Mouse (Mus musculus) MEL (cell line): ENCODE measurements around the gene Stab1. TPM values are rescaled to one million over a fixed set of nuclear protein-coding genes. Genes with fewer than 3 reads are reported as not detected.

Experiments used
- DNase-seq: peaks from one replicate; pipeline ENCODE4 v3.0.0; 2011; ENCODE audit warnings: low read depth, low spot score
- H3K27ac ChIP-seq: 2 replicates; pipeline ENCODE4 v1.5.1; 2012; ENCODE audit warnings: low read depth, mild to moderate bottlenecking, control low read depth, low read length, moderate library complexity; ENCODE audit not compliant: control insufficient read depth
- H3K27me3 ChIP-seq, 2 experiments: fragments of 150-350 bp in 1 of 2; sonication (generic) in 1 of 2; 2 replicates each; pipeline ENCODE4 v1.6.1; 2012; ENCODE audit warnings: low read length in 2 of 2, mild to moderate bottlenecking in 2 of 2, improper control_type of control experiment in 1 of 2, moderate library complexity in 1 of 2; ENCODE audit not compliant: insufficient read depth in 2 of 2, control insufficient read depth in 1 of 2
- H3K36me3 ChIP-seq, 2 experiments: 2 replicates each; pipeline ENCODE4 v1.6.1; 2012 to 2014; ENCODE audit warnings: low read length in 2 of 2, improper control_type of control experiment in 1 of 2, inconsistent platforms in 1 of 2, mild to moderate bottlenecking in 1 of 2; ENCODE audit not compliant: insufficient read depth in 2 of 2, control insufficient read depth in 1 of 2
- H3K4me1 ChIP-seq, 2 experiments: fragments of 150-350 bp in 1 of 2; sonication (generic) in 1 of 2; 2 replicates each; pipeline ENCODE4 v1.6.1; 2012; ENCODE audit warnings: low read length in 2 of 2, improper control_type of control experiment in 1 of 2, mild to moderate bottlenecking in 1 of 2; ENCODE audit not compliant: insufficient read depth in 2 of 2, control insufficient read depth in 1 of 2
- H3K4me3 ChIP-seq, 2 experiments: fragments of 150-350 bp in 1 of 2; sonication (generic) in 1 of 2; 2 replicates each; pipeline ENCODE4 v1.5.1; 2012; ENCODE audit warnings: low read depth in 2 of 2, low read length in 2 of 2, mild to moderate bottlenecking in 2 of 2, moderate library complexity in 2 of 2, control low read depth in 1 of 2, improper control_type of control experiment in 1 of 2; ENCODE audit not compliant: control insufficient read depth in 1 of 2, insufficient read depth in 1 of 2
- H3K79me2 ChIP-seq: 2 replicates; pipeline ENCODE4 v1.6.1; 2012; ENCODE audit warnings: mild to moderate bottlenecking, low read length, moderate library complexity; ENCODE audit not compliant: control insufficient read depth, poor library complexity, insufficient read depth
- H3K9ac ChIP-seq: 2 replicates; pipeline ENCODE4 v1.6.1; 2012; ENCODE audit warnings: low read depth, mild to moderate bottlenecking, control low read depth, low read length, moderate library complexity; ENCODE audit not compliant: control insufficient read depth, poor library complexity, severe bottlenecking
- H3K9me3 ChIP-seq: fragments of 150-350 bp; sonication (generic); replicated peaks from 2 replicates; pipeline ENCODE4 v1.6.1; 2012; ENCODE audit warnings: mild to moderate bottlenecking, low read length, improper control_type of control experiment, moderate library complexity; ENCODE audit not compliant: insufficient read depth
- BHLHE40 ChIP-seq: IDR thresholded peaks from 2 replicates; pipeline ENCODE4 v1.6.1; 2012; ENCODE audit warnings: low read depth, mild to moderate bottlenecking, inconsistent platforms, low read length, improper control_type of control experiment, borderline replicate concordance
- CHD2 ChIP-seq: IDR thresholded peaks from 2 replicates; pipeline ENCODE4 v1.6.1; 2011; ENCODE audit warnings: low read length, improper control_type of control experiment
- E2F4 ChIP-seq: IDR thresholded peaks from 2 replicates; pipeline ENCODE4 v1.6.1; 2011; ENCODE audit warnings: low read depth, low read length, improper control_type of control experiment, borderline replicate concordance
- EP300 ChIP-seq, 2 experiments: IDR thresholded peaks; 2 replicates each; pipeline ENCODE4 v1.6.1; 2011; ENCODE audit warnings: improper control_type of control experiment in 2 of 2, low read length in 2 of 2, low read depth in 1 of 2, mild to moderate bottlenecking in 1 of 2
- ETS1 ChIP-seq: IDR thresholded peaks from 2 replicates; pipeline ENCODE4 v1.6.1; 2012; ENCODE audit warnings: low read depth, mild to moderate bottlenecking, inconsistent platforms, low read length, improper control_type of control experiment, moderate library complexity
- GABPA ChIP-seq: IDR thresholded peaks from 2 replicates; pipeline ENCODE4 v1.6.1; 2012; ENCODE audit warnings: low read depth, mild to moderate bottlenecking, inconsistent platforms, low read length, improper control_type of control experiment, moderate library complexity
- HCFC1 ChIP-seq: IDR thresholded peaks from 2 replicates; pipeline ENCODE4 v1.6.1; 2012; ENCODE audit warnings: low read depth, mild to moderate bottlenecking, inconsistent platforms, low read length, improper control_type of control experiment, moderate library complexity
- MAFK ChIP-seq: IDR thresholded peaks from 2 replicates; pipeline ENCODE4 v1.6.1; 2011; ENCODE audit warnings: low read depth, mild to moderate bottlenecking, low read length, improper control_type of control experiment, borderline replicate concordance
- MAX ChIP-seq: IDR thresholded peaks from 2 replicates; pipeline ENCODE4 v1.6.1; 2011; ENCODE audit warnings: low read length, improper control_type of control experiment
- MXI1 ChIP-seq: IDR thresholded peaks from 2 replicates; pipeline ENCODE4 v1.6.1; 2011; ENCODE audit warnings: mild to moderate bottlenecking, low read depth, low read length, improper control_type of control experiment
- MYC ChIP-seq: IDR thresholded peaks from 2 replicates; pipeline ENCODE4 v1.6.1; 2011; ENCODE audit warnings: low read depth, mild to moderate bottlenecking, low read length, improper control_type of control experiment, moderate library complexity
- POLR2A ChIP-seq, 2 experiments: IDR thresholded peaks; 2 replicates each; pipeline ENCODE4 v1.6.1; 2011 to 2012; ENCODE audit warnings: low read length in 2 of 2, mild to moderate bottlenecking in 2 of 2, control low read depth in 1 of 2, improper control_type of control experiment in 1 of 2, low read depth in 1 of 2, moderate library complexity in 1 of 2; ENCODE audit not compliant: control insufficient read depth in 1 of 2, insufficient read depth in 1 of 2, poor library complexity in 1 of 2
- POLR2AphosphoS2 ChIP-seq: IDR thresholded peaks from 2 replicates; pipeline ENCODE4 v1.6.1; 2011; ENCODE audit warnings: low read length, improper control_type of control experiment
- RAD21 ChIP-seq: IDR thresholded peaks from 2 replicates; pipeline ENCODE4 v1.6.1; 2011; ENCODE audit warnings: mild to moderate bottlenecking, low read depth, low read length, improper control_type of control experiment
- SIN3A ChIP-seq: IDR thresholded peaks from 2 replicates; pipeline ENCODE4 v1.6.1; 2012; ENCODE audit warnings: low read length, improper control_type of control experiment, inconsistent platforms
- SMC3 ChIP-seq: IDR thresholded peaks from 2 replicates; pipeline ENCODE4 v1.6.1; 2011; ENCODE audit warnings: low read depth, low read length, improper control_type of control experiment
- TBP ChIP-seq: IDR thresholded peaks from 2 replicates; pipeline ENCODE4 v1.8.0; 2011; ENCODE audit warnings: low read depth, low read length, improper control_type of control experiment
- TCF12 ChIP-seq: IDR thresholded peaks from 2 replicates; pipeline ENCODE4 v1.6.1; 2014; ENCODE audit warnings: low read depth, mild to moderate bottlenecking, inconsistent platforms, low read length, improper control_type of control experiment, moderate library complexity
- UBTF ChIP-seq: IDR thresholded peaks from 2 replicates; pipeline ENCODE4 v1.6.1; 2012; ENCODE audit warnings: low read depth, mild to moderate bottlenecking, inconsistent platforms, low read length, improper control_type of control experiment, moderate library complexity, borderline replicate concordance; ENCODE audit not compliant: insufficient read depth
- USF1 ChIP-seq: IDR thresholded peaks from 2 replicates; pipeline ENCODE4 v1.6.1; 2014; ENCODE audit warnings: low read depth, mild to moderate bottlenecking, inconsistent platforms, low read length, improper control_type of control experiment, moderate library complexity
- ZC3H11A ChIP-seq: IDR thresholded peaks from 2 replicates; pipeline ENCODE4 v1.6.1; 2012; ENCODE audit warnings: low read depth, mild to moderate bottlenecking, inconsistent platforms, low read length, improper control_type of control experiment
- ZMIZ1 ChIP-seq: IDR thresholded peaks from 2 replicates; pipeline ENCODE4 v1.6.1; 2012; ENCODE audit warnings: low read depth, mild to moderate bottlenecking, inconsistent platforms, low read length, improper control_type of control experiment, moderate library complexity
- polyA plus RNA-seq, 2 experiments: library from polyadenylated mRNA; stranded (reverse) in 1 of 2; unstranded in 1 of 2; fragments of >175 nt in 1 of 2; fragments of >200 nt in 1 of 2; gene quantifications; 2 replicates each; pipeline versions ENCODE4 v1.2.1 to v1.2.4; 2012; ENCODE audit warnings: low replicate concordance in 2 of 2, low read depth in 1 of 2; ENCODE audit not compliant: insufficient read length in 2 of 2, insufficient read depth in 1 of 2, missing spikeins in 1 of 2
- total RNA-seq: library from RNA; depleted of rRNA; stranded (reverse); fragments of 300-350 nt; gene quantifications from 2 replicates; pipeline ENCODE4 v1.2.3, GENCODE M21; 2012

Stab1 gene
- total and polyA plus RNA-seq, 3 experiments = 0.15 to 0.40 TPM; not detected in 1

DNA sequence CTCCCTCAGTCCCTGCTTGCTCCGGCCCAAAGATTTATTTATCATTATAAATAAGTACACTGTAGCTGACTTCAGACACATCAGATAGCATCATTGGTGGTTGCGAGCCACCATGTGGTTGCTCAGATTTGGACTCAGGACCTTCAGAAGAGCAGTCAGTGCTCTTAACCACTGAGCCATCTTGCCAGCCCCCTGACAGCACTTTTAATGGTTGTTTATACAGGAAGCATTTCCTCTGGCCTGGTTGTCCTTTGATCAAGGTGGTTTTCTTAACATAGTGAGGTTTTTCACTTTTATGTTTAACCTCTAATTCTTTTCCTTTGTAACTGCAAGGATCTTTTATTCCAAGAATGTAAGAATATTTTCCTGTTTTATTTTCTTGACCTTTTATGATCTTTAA, 26.0 kb upstream of the Stab1 start:
- no peaks in the 10 kb centered on the region for H3K9me3 ChIP-seq
- H3K36me3 ChIP-seq = peaks cover 3 to 11% of the 10 kb centered on the region in 2 experiments; a peak in 3 of 4 replicates
- no peak overlapping the region for H3K27ac ChIP-seq
- H3K4me3 ChIP-seq = no peak overlapping the region
- TF ChIP-seq MXI1 = no peak
- TF ChIP-seq MAFK = no peak
- TF ChIP-seq E2F4 = no peak
- no peak for TF ChIP-seq TCF12
- peaks cover 0 to 6% of the 10 kb centered on the region in 2 experiments; a peak in 2 of 4 replicates for H3K4me1 ChIP-seq
- H3K27me3 ChIP-seq = no peaks in the 10 kb centered on the region
- no peak for DNase-seq
- no peak overlapping the region for H3K9ac ChIP-seq
- no peaks in the 10 kb centered on the region for H3K79me2 ChIP-seq

DNA sequence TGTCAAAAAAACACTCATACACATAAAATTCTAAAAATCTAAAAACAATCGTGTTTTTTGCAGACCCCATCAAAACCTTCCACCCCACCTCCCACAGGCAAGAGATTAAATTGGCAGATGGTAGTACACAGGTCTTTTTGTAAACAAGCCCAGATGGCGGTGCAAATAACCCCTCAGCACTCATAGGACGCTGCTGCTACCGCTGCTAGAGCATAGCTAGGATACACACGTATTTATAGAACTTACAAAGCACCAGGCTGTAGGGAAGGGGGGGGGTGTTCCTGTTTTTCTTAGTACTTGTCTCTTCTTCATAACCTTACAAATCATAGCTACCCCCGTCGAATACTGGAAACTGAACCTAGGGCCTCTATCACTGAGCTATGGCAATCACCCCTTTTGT, 25.4 kb upstream of the Stab1 start:
- DNase-seq = no peak
- Histone ChIP-seq H3K36me3 (peaks cover 3 to 14% of the 10 kb centered on the region in 2 experiments; a peak in 3 of 4 replicates), H3K79me2 (no peaks in the 10 kb centered on the region), H3K27ac (no peak overlapping the region), H3K27me3 (no peaks in the 10 kb centered on the region), H3K9ac (no peak overlapping the region), H3K9me3 (no peaks in the 10 kb centered on the region), H3K4me1 (peaks cover 0 to 6% of the 10 kb centered on the region in 2 experiments; a peak in 2 of 4 replicates), H3K4me3 (no peak overlapping the region)
- no peak for TF ChIP-seq RAD21
- TF ChIP-seq HCFC1 = no peak
- TF ChIP-seq SIN3A = no peak
- TF ChIP-seq SMC3 = no peak
- TF ChIP-seq USF1 = no peak
- TF ChIP-seq MYC = no peak
- TF ChIP-seq ETS1 = no peak
- no peak for TF ChIP-seq TBP
- no peak for TF ChIP-seq EP300 (IDR thresholded peaks at IDR 0.05; ENCODE audit: low read depth in 1 of 2, low read length in 2 of 2)
- TF ChIP-seq ZMIZ1 = no peak
- TF ChIP-seq POLR2A (IDR thresholded peaks at IDR 0.05; ENCODE audit: control insufficient read depth in 1 of 2, insufficient read depth in 1 of 2, low read depth in 1 of 2, low read length in 2 of 2, poor library complexity in 1 of 2) = no peak
- TF ChIP-seq CHD2 = no peak
- TF ChIP-seq ZC3H11A = no peak
- no peak for TF ChIP-seq UBTF
- TF ChIP-seq MAX = no peak
- no peak for TF ChIP-seq GABPA
- no peak for TF ChIP-seq POLR2AphosphoS2
- TF ChIP-seq BHLHE40 = no peak
